Mouse (Mus musculus) embryonic facial prominence, embryonic 10.5 days (tissue): ENCODE results near the gene Ciao2a. TPM values are rescaled to one million over a fixed set of nuclear protein-coding genes. Genes with fewer than 3 reads are reported as not detected.

Experiments
- DNase-seq: peaks from one replicate; pipeline ENCODE4 v3.0.0-alpha.2; 2017; ENCODE audit warnings: low spot score
- H3K27ac ChIP-seq: fragments of 300-500 bp; sonication (generic); replicated peaks from 2 replicates; pipeline ENCODE4 v1.5.1; 2016; ENCODE audit warnings: mild to moderate bottlenecking
- H3K27me3 ChIP-seq: fragments of 300-500 bp; sonication (generic); replicated peaks from 2 replicates; pipeline ENCODE4 v1.6.1; 2016; ENCODE audit warnings: low read depth, mild to moderate bottlenecking; ENCODE audit not compliant: poor library complexity, severe bottlenecking
- H3K36me3 ChIP-seq: fragments of 300-500 bp; sonication (generic); replicated peaks from 2 replicates; pipeline ENCODE4 v1.6.1; 2016; ENCODE audit warnings: mild to moderate bottlenecking, moderate library complexity
- H3K4me1 ChIP-seq: fragments of 300-500 bp; sonication (generic); 2 replicates; pipeline ENCODE4 v1.6.1; 2016
- H3K4me3 ChIP-seq: fragments of 300-500 bp; sonication (generic); 2 replicates; pipeline ENCODE4 v1.5.1; 2016; ENCODE audit warnings: mild to moderate bottlenecking, moderate library complexity
- H3K9me3 ChIP-seq: fragments of 300-500 bp; sonication (generic); 2 replicates; pipeline ENCODE4 v1.6.1; 2016; ENCODE audit warnings: mild to moderate bottlenecking
- WGBS: fragments of 180-500 bp; shearing (Covaris S2); methylation state at CpG from one replicate; pipeline ENCODE4 v1.1.7; 2016; 5-methylcytosine and 5-hydroxymethylcytosine counted together
- polyA plus RNA-seq: library from polyadenylated mRNA; unstranded; fragments of >200 nt; fragmentation: Nextera tagmentation; extraction: Ambion mirVana; gene quantifications from 2 replicates; pipeline ENCODE4 v1.2.1, GENCODE M21; 2016

Ciao2a gene
- polyA plus RNA-seq, 1 experiment from 2014 or later, result 159 TPM

- Histone ChIP-seq H3K27ac (peak overlapping the region; percentile 30; the same call in 1 of the 2 replicates), H3K4me1 (peaks cover 28% of the 10 kb centered on the region), H3K9me3 (no peaks in the 10 kb centered on the region), H3K4me3 (no peak overlapping the region), H3K36me3 (no peaks in the 10 kb centered on the region), H3K27me3 (peaks cover 49% of the 10 kb centered on the region)
- no peak for DNase-seq
- WGBS, result 87% methylated on average over 6 of the region's 6 CpGs
Measured at GRCm38 (mm10) chr9:66153594-66153993, 27.2 kb downstream of the Ciao2a start.

- peaks cover 29% of the 10 kb centered on the region for H3K4me1 ChIP-seq
- H3K9me3 ChIP-seq, result no peaks in the 10 kb centered on the region
- H3K27me3 ChIP-seq, result peaks cover 54% of the 10 kb centered on the region
- H3K4me3 ChIP-seq, result no peak overlapping the region
- H3K27ac ChIP-seq, result no peak overlapping the region
- 93% methylated on average over 9 of the region's 9 CpGs for WGBS
- no peaks in the 10 kb centered on the region for H3K36me3 ChIP-seq
- no peak for DNase-seq
Measured at GRCm38 (mm10) chr9:66154013-66154412, 27.6 kb downstream of the Ciao2a start.

- Histone ChIP-seq H3K9me3 (0 out of 2 replicates have a peak, but pooled peaks cover 4% of the 10 kb centered on the region), H3K27ac (no peak overlapping the region), H3K4me1 (peaks cover 29% of the 10 kb centered on the region), H3K36me3 (no peaks in the 10 kb centered on the region), H3K4me3 (no peak overlapping the region), H3K27me3 (peaks cover 61% of the 10 kb centered on the region)
- WGBS, result 88% methylated on average over 1 of the region's 1 CpGs
- DNase-seq, result no peak
Measured at GRCm38 (mm10) chr9:66155534-66155933, 29.1 kb downstream of the Ciao2a start.

GRCm38 (mm10) chr9:66157958-66158830 is 31.8 kb downstream of the Ciao2a start, which contains the start of gene Dapk2:
Gene Dapk2 (plus strand): TSS chr9:66158223.
- peaks cover 45% of the 10 kb centered on the region for H3K27me3 ChIP-seq
- 0 out of 2 replicates have a peak, but pooled peaks cover 4% of the 10 kb centered on the region for H3K9me3 ChIP-seq
- H3K36me3 ChIP-seq, result no peaks in the 10 kb centered on the region
- WGBS, result 2% methylated on average over 58 of the region's 58 CpGs
- peak; percentile 89 for DNase-seq
- H3K27ac ChIP-seq, result peak within 1 kb of the TSS; percentile 66
- H3K4me3 ChIP-seq, result peak within 1 kb of the TSS; percentile 60
- peaks cover 15% of the 10 kb centered on the region for H3K4me1 ChIP-seq

GRCm38 (mm10) chr9:66158885-66159430 is 32.5 kb downstream of the Ciao2a start:
- Histone ChIP-seq H3K9me3 (0 out of 2 replicates have a peak, but pooled peaks cover 4% of the 10 kb centered on the region), H3K4me1 (peaks cover 12% of the 10 kb centered on the region), H3K4me3 (peak overlapping the region; percentile 60; the same call in 1 of the 2 replicates), H3K27me3 (peaks cover 39% of the 10 kb centered on the region), H3K27ac (no peak overlapping the region), H3K36me3 (no peaks in the 10 kb centered on the region)
- WGBS, result 87% methylated on average over 6 of the region's 6 CpGs
- DNase-seq, result no peak

- WGBS, result 89% methylated on average over 2 of the region's 2 CpGs
Measured at GRCm38 (mm10) chr9:66160155-66160554, 33.7 kb downstream of the Ciao2a start.

GRCm38 (mm10) chr9:66162995-66163394 is 36.6 kb downstream of the Ciao2a start:
- Histone ChIP-seq H3K27ac (no peak overlapping the region), H3K36me3 (no peaks in the 10 kb centered on the region), H3K4me1 (peaks cover 27% of the 10 kb centered on the region), H3K27me3 (peaks cover 20% of the 10 kb centered on the region), H3K4me3 (no peak overlapping the region), H3K9me3 (0 out of 2 replicates have a peak, but pooled peaks cover 4% of the 10 kb centered on the region)
- no peak for DNase-seq
- 88% methylated on average over 9 of the region's 9 CpGs for WGBS

More at GRCm38 (mm10) chr9:66160155-66160554, 33.7 kb downstream of the Ciao2a start:
- Histone ChIP-seq H3K27me3 (peaks cover 39% of the 10 kb centered on the region), H3K9me3 (0 out of 2 replicates have a peak, but pooled peaks cover 4% of the 10 kb centered on the region), H3K36me3 (no peaks in the 10 kb centered on the region), H3K4me3 (no peak overlapping the region), H3K27ac (no peak overlapping the region), H3K4me1 (peaks cover 12% of the 10 kb centered on the region)
- no peak for DNase-seq

GRCm38 (mm10) chr9:66167222-66167621 is 40.8 kb downstream of the Ciao2a start:
- Histone ChIP-seq H3K36me3 (no peaks in the 10 kb centered on the region), H3K27me3 (no peaks in the 10 kb centered on the region), H3K4me1 (peaks cover 58% of the 10 kb centered on the region), H3K9me3 (no peaks in the 10 kb centered on the region), H3K27ac (peak overlapping the region; percentile 2; the same call in 1 of the 2 replicates), H3K4me3 (no peak overlapping the region)
- no peak for DNase-seq
- 87% methylated on average over 5 of the region's 5 CpGs for WGBS

- Histone ChIP-seq H3K27ac (peak overlapping the region; percentile 2; the same call in 1 of the 2 replicates), H3K4me3 (no peak overlapping the region), H3K9me3 (no peaks in the 10 kb centered on the region), H3K4me1 (peaks cover 58% of the 10 kb centered on the region), H3K27me3 (no peaks in the 10 kb centered on the region), H3K36me3 (no peaks in the 10 kb centered on the region)
- 12% methylated on average over 1 of the region's 1 CpGs for WGBS
- DNase-seq, result peak; percentile 44
Measured at GRCm38 (mm10) chr9:66168233-66168632, 41.8 kb downstream of the Ciao2a start.

- DNase-seq, result no peak
- WGBS, result 18% methylated on average over 5 of the region's 5 CpGs
- H3K4me3 ChIP-seq, result no peak overlapping the region
Measured at GRCm38 (mm10) chr9:66170506-66170905, 44.1 kb downstream of the Ciao2a start.

GRCm38 (mm10) chr9:66171275-66171921 is 45.0 kb downstream of the Ciao2a start:
- Histone ChIP-seq H3K9me3 (no peaks in the 10 kb centered on the region), H3K27ac (peak overlapping the region; percentile 31; the same call in 1 of the 2 replicates), H3K36me3 (no peaks in the 10 kb centered on the region), H3K4me1 (peaks cover 48% of the 10 kb centered on the region), H3K27me3 (no peaks in the 10 kb centered on the region), H3K4me3 (no peak overlapping the region)
- WGBS, result 70% methylated on average over 12 of the region's 12 CpGs
- no peak for DNase-seq

More at GRCm38 (mm10) chr9:66170506-66170905, 44.1 kb downstream of the Ciao2a start:
- Histone ChIP-seq H3K9me3 (no peaks in the 10 kb centered on the region), H3K36me3 (no peaks in the 10 kb centered on the region), H3K27me3 (no peaks in the 10 kb centered on the region), H3K27ac (peak overlapping the region; percentile 72), H3K4me1 (peaks cover 55% of the 10 kb centered on the region)

GRCm38 (mm10) chr9:66173316-66173855 is 47.0 kb downstream of the Ciao2a start:
- no peak for DNase-seq
- H3K27ac ChIP-seq, result no peak overlapping the region
- H3K4me3 ChIP-seq, result no peak overlapping the region
- H3K9me3 ChIP-seq, result no peaks in the 10 kb centered on the region
- H3K36me3 ChIP-seq, result no peaks in the 10 kb centered on the region
- WGBS, result 91% methylated on average over 5 of the region's 5 CpGs
- peaks cover 34% of the 10 kb centered on the region for H3K4me1 ChIP-seq
- no peaks in the 10 kb centered on the region for H3K27me3 ChIP-seq
